Mouse (Mus musculus): ENCODE results near the gene Nuak2.

- TF ChIP-seq POLR2A (IDR thresholded peaks at IDR 0.05; ENCODE audit: extremely low read depth, insufficient read depth, low read length) (no peak), CTCF (IDR thresholded peaks at IDR 0.05; ENCODE audit: extremely low read depth, insufficient read depth, low read length) (no peak)
These were observed 49.1 kb downstream of the Nuak2 start for GRCm38 (mm10) chr1:132364896-132365557.

Measured in cortical plate, adult 2 months (tissue).